Mouse (Mus musculus) adrenal gland, postnatal 14 days (tissue): ENCODE measurements around the gene Jaml. TPM values are rescaled to one million over a fixed set of nuclear protein-coding genes. Genes with fewer than 3 reads are reported as not detected.

ENCODE experiments used
- DNase-seq: peaks from one replicate; pipeline ENCODE4 v3.0.0; 2021; ENCODE audit warnings: mixed read lengths
- total RNA-seq: library from RNA; stranded (reverse); gene quantifications from 2 replicates; pipeline ENCODE4 v1.2.3, GENCODE M21; 2021

Gene Jaml
- total RNA-seq, 1 experiment from 2014 or later = 1.0 TPM

DNA sequence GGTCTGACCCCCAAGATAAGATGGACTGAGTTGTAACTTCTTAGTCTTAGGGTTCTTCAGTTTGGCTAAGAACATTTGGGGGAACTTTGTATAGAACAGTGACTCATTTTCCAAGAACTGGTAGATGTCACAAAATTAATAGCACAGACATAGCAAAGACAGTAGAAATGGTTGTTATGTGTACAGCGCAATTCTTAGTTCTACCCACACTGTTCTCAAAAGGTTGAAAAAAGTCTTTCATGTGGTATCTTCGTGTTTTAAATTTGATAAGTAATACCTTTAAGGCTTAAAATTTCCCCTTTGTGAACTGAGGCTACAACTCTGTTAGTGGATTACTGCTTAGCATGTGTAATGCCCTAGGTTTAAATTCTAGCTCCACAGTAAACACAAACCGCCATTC is 4.1 kb downstream of the Jaml start:
- DNase-seq = no peak

- no peak for DNase-seq
These were observed 5.6 kb downstream of the Jaml start for GRCm38 (mm10) chr9:45084556-45084955.

- DNase-seq = no peak
These were observed 7.0 kb downstream of the Jaml start for GRCm38 (mm10) chr9:45085741-45086690.

DNA sequence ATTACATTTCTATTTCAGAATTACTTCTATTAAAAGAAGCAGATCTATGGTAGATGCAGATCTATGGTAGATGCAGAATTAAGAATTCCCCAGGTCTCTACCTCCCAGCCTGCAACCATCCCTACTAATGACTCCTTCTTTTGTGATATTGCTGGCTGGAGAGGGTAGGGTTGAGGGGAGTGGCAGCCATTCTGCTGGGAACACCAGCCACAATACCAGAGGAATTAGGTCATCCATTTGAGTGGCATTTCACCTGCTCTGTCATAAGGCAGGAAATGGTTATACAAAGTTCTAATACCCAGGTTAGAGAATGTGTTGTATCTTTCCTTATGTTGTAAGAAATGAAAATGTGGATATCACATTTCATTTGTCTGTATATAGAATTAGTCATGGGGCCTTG is 9.1 kb downstream of the Jaml start:
- no peak for DNase-seq

- DNase-seq = no peak
These were observed 11.8 kb downstream of the Jaml start for GRCm38 (mm10) chr9:45090811-45091210.

DNA sequence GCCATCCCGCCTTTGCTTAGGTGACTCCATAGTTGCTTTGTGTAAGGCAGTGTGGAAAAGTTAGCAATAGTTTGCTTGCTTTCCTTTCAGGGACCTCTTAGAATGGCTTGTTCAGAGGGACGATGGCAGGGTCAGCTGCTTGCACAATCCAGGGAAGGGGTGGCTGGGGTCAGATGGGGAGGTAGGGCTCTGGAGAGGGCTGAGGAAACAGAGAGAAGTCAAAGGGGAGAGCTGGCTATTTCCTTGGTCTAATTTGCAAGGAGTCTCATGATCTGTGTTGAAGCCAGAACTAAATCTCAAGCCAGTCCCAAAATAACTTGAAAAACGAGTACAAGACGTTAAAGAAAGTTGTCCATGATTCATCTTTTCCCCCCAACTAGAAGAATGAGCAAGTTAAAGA is 13.7 kb downstream of the Jaml start:
- no peak for DNase-seq

- DNase-seq = no peak
These were observed 16.4 kb downstream of the Jaml start for GRCm38 (mm10) chr9:45095149-45095937.

GRCm38 (mm10) chr9:45097877-45098276 is 18.9 kb downstream of the Jaml start:
- DNase-seq = no peak

DNA sequence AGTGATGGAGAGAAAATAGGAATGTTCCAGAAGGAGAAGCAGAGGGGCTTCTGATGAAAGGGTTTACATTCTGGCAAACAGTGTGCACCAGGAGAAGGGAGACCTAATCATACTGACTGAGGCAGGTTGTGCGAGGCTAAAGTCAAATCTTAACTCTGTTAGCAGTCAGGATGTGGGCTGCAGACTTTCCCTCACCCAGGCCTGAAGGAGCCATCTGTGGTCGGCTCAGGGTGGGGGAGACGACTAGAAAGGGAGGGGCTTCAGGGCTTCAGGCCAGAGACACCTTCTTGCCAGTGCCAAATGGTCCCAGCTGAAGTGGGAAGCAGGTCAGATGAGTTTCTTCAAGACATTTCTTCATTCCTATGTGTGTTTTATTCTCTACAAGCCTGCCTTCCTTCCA is 19.4 kb downstream of the Jaml start:
- no peak for DNase-seq

- DNase-seq = peak; percentile 60
These were observed 23.5 kb downstream of the Jaml start for GRCm38 (mm10) chr9:45102528-45102927.

- DNase-seq = no peak
These were observed 24.4 kb downstream of the Jaml start for GRCm38 (mm10) chr9:45103211-45103979.

DNA sequence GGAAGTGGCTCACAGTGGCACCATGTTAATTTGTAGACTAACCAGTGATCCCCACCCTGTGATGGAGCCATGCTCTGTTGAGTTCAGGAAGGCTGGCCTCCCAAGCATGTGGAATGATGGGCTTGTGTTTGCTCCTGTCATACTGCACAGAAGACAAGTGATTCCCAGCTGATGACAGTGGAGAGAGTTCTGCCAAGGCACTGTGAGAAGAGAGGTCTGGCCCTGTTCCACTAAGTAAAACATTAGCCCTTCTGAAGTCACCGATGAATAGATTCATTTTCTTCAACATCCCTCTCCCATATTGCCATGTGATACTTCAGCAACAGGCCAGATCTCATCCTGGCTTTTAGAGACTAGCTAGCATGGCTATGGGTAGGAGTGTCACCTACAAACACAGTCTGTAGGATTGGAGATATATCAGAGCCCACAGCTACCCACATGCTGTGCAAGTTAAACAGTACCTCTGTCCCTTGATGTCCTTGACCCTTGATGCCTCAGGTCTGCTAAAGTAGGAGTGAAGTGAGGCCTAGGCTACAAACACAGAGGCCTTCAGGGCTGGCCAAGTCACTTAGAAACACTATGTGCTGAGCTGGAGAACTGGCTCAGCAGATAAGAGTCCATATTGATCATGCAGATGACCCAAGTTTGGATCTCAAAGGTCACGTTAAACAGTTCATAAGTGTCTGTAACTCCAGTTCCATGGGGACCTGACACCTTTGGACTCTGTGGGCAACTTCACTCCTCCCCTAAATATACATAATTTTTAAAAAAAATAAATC is 26.8 kb downstream of the Jaml start:
- no peak for DNase-seq

- peak; percentile 72 for DNase-seq
These were observed 36.7 kb downstream of the Jaml start for GRCm38 (mm10) chr9:45115706-45116105.

DNA sequence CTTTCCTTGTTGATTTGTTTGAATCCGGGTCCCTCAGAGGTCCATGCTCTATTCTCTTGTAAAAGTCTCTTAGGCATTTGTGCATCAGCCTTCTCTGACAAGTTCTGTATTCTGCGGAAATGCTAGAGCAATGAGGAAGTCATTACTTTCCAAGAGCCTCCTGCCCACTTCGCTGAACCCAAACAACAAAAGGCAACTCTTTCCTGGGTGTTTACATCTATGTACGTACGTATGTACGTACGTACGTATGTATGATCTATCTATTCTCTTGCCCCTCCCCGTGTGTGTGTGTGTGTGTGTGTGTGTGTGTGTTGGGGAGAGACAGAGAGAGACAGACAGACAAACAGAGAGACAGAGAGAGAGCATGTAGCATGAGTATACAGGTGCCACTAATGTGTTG is 37.8 kb downstream of the Jaml start:
- no peak for DNase-seq

- no peak for DNase-seq
These were observed 38.9 kb downstream of the Jaml start, which contains the start of gene Scn2b for GRCm38 (mm10) chr9:45117741-45118431. Gene Scn2b (plus strand): TSS chr9:45117782.

GRCm38 (mm10) chr9:45118552-45118951 is 39.6 kb downstream of the Jaml start:
- DNase-seq = no peak

GRCm38 (mm10) chr9:45119316-45119953 is 40.5 kb downstream of the Jaml start:
- DNase-seq = no peak

GRCm38 (mm10) chr9:45119954-45120530 is 41.1 kb downstream of the Jaml start:
- DNase-seq = peak; percentile 43

DNA sequence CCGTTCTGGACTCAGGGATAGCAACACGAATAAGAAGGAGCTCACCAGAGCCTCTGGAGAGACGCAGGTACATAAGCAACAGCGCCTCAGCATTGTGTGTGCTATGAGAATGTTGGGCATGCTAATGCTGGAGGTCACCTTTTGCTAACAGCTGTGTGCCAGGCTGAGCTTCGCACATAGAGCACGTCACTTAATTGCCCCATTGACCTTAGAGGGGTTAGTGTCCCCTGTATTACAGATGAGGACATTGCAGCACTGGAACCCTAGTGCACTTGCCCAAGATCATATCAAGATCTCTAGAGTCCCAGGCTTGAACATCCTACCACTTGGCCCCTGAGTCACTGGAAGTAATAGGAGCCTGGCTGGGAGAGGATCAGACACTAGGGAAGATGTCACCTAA is 41.6 kb downstream of the Jaml start:
- no peak for DNase-seq

GRCm38 (mm10) chr9:45121001-45121400 is 42.0 kb downstream of the Jaml start:
- no peak for DNase-seq
